Mouse (Mus musculus) thymus, adult 18-20 months (tissue): Measurements from ENCODE around the gene Map3k5.

Source experiments
- DNase-seq, 2 experiments: peaks; one replicate each; pipeline ENCODE4 v3.0.0; 2022; ENCODE audit warnings: mixed read lengths in 2 of 2

Map3k5 gene

DNA sequence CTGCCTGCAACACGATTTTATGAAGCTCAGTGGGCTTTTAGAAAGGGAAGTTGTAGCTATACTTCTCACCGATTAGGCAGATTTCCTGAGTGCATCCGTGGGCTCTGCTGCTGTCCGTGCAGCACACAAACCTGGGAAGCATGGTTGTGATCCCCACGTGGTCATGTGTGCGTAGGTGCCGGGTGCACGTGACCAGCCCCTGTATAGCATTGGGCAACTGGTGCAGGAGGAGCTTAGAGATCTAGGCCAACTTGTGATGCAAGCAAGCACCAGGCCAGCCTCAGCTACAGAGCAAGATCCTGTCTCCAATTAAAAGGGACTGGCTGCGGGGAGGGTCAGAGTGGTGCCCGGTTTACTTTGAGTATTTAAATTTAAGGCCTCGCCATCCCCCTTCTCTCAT lies 232.5 kb downstream of the Map3k5 start:
- no peak for DNase-seq

DNA sequence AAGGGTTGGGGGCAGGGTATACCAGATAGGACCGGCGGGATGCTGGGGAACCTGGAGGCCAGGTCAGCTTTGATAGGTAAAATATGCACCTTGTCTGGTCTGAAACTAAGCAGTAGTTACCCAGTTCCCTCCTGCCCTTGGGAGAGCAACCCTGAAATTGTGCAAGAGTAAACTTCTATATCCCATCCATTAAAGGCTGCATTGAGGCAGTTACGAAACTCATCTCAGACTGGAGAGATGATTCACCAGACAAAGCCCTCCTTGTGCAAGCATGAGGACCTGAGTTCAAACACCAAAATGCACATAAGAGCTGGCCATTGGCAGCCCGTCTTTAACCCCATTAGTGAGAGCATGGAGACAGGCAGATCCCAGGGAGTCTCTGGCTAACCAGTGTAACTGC lies 233.2 kb downstream of the Map3k5 start:
- DNase-seq, result no peak

DNA sequence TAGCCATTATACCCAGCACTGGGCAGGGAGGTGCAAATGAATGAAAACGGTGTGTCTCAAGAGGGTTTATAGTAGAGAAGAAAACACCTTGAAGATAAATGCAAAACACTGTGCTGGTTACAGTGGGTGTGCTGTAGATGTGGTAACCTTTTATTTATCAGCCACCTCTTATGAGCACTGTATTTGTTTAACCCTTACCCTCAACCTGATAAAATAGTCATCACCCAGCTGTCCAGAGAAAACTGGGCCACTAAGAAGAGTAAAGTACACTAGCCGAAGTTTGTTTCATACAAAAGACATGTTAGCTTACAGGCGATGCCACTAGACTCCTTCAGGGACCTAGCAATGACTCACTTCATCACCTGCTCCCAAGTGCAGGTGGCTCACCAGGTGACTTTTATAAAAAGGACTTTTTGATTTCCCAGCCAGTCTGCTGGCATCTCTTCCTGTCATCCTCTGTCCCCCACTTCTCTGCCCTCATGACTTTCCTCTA lies 235.0 kb downstream of the Map3k5 start:
- no peak for DNase-seq

DNA sequence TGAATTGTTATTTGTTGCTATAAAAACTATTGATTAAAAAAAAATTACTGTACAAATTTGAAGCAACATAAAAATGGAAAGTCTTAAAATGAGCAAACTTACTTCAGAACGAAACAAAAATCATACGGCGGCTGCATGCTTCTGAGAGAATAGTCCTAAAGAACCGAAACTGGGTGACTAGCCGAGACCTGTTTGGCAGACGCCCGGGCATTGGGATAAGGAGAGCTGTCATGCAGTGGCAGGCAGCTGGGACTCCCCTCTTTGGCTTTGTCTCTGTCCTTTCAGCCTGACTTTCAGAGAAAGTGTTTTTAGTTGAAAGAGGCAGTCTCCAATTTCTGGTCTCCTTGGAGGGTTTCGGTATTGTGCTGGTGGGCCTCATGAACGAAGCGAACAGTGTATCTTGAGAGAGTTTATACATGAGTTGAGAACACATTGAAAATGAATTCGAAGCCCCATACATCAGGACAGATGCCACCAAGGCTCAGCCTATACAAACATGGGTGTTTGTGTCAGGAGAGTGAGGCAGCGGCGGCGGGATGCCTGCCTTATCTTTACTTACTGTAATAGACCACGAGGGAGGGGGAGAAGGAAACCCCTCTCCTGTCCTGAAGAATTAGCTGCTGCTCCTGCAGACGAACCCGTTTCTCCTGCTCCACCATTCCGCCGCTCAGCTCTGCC lies 235.8 kb downstream of the Map3k5 start:
- no peak for DNase-seq

DNA sequence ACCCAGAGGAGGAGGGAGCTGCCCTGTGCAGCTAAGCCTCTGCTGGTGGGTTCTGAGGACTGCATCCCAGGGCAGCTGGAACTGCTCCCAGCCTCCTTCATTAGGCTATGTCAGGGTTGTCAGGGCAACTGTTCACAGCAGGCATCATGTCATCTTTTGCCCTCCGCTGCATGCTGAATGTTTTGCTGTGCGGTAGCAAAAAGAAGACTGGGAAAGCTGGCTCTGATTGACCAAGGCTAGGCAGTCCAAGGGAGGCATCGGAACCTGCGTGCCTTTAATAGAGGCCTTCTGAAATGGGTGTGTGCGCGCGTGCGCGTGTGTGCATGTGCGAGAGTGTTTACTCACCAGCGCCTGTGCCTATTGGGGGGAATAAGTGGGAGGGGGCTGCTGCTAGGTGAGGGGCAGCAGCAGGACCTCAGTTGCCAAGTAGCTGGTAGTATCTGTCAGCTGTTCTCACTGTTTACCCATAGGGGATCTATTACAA lies 236.4 kb downstream of the Map3k5 start:
- DNase-seq, result no peak

DNA sequence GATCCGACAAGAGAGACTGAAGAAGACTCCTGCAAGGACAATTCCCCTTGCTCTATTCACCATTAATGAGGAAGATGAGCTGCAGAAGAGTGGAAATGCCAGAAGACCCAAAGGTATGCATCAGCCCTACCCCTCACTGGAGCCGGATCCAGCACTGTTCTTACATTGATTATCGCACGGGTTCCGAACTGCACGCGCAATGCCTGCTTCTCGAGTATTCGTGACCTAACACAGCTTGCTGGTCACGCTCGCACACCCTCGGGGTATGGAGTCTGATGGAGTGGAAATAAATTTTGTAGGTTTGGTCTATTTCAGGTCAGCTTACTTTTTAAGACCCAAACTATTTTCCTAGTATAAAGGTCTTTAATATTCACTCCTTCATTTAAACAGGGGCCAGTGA lies 236.9 kb downstream of the Map3k5 start:
- no peak for DNase-seq

DNA sequence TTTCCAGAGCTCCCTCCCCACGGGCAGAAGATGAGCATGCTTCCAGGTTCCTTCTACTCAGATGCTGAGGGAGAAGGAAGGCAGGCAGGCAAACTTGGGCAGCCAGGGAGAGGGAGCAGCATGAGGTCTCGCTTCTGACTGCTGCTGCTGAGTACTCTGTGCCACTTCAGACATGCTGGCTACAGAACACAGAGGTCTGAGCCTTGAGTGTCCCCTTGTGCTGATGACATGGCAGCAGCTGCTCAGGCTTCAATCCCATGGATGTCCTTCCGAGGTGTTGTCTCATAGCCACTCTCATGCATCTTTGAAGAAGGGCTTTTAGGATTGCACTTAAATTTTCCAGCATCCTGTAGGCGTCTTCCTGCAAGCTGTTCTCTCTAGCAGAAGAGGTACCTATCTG lies 237.5 kb downstream of the Map3k5 start:
- DNase-seq, result no peak

DNA sequence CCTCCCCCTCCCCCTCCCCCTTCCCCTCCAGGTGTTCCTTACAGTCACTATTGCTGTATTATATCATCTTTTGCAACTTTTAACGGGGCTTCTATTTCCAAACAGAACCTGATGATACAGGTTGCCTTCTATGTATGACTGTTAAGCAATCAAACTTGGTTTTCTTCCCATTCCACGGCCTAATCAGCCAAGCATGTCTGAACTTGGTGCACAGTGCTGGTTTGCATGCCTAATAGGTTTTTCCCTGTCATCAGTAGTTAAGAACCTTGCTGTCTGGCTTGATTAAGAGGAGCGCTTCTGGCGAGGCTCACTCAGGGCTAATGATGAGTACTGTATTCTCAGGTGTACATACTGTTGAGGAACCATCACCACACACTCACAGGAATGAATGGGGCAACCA lies 239.5 kb downstream of the Map3k5 start:
- no peak for DNase-seq

DNA sequence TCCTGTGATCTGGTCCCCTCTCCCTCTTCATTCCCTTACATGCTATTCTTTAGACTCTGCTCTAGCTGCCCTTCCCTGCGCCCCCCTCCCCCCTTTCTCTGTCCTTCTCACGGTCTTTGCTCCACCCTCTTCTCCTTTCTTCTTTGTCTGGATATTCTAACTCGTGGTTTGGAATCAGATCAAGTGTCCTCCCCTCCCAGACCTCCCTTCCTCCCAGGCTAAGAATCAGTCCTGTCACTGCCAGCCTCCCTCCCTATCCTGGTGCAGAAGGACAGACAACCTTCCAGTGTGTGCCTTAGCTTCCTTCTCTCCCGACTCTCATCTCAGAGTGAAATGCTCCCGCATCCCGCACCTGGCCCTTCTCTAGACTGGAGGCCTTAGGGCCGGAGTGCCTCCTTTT lies 241.8 kb downstream of the Map3k5 start:
- DNase-seq, result no peak

DNA sequence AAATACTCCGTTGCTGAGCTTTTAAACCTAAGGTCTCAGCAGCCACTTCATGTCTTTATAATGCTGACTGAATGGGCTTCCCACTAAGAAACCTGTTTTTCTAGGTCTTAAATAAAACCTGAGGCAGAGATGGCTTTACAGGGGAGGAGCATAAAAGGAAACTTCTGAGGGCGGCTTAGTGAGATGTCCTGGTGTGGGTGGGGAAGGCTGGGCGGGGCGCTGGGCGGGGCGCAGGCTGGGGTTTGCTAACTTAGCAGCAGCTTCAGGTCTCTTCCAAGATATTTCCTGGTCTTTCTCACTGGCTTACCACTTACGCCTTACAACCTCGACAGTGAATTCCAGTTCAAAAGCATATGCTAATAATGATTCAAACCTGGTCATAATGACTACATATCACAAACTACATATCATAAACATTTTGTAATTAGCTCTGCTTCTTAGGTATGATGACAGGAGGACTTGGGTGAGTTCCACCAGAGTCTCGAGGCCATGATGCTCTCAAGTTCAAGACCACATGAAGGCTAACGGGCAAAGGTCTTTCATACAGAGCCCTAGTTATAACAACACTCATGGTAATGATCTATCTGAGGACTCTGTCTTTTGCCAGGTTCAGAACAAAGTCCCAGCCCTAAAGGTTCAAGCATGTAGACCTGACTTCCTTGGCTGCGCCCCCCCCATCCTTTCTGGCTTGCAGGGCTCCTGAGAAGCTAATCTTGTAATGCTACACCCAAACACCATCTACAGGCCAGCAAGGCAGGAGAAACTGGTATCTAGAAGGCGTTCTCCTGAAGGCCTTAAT lies 244.7 kb downstream of the Map3k5 start:
- DNase-seq, result no peak

DNA sequence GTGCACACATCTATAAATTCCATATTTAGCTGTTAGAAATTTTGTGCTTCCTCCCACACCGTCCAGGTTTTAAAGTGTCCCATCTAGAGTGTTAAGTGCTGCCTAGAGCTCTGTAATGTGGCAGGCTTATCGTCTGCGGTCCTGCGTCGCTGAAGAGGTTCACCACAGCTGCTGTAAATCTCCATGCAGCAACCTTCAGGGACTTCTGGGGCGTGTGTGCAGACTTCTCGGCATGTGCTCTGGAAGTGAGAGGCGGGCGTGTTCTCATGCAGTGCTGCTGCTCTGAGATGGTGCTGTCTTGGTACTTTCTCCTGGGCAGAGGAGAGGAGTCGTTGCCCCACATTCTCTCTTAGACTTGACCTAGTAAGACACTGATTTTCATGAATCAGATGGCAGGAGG lies 246.9 kb downstream of the Map3k5 start:
- DNase-seq, result no peak

DNA sequence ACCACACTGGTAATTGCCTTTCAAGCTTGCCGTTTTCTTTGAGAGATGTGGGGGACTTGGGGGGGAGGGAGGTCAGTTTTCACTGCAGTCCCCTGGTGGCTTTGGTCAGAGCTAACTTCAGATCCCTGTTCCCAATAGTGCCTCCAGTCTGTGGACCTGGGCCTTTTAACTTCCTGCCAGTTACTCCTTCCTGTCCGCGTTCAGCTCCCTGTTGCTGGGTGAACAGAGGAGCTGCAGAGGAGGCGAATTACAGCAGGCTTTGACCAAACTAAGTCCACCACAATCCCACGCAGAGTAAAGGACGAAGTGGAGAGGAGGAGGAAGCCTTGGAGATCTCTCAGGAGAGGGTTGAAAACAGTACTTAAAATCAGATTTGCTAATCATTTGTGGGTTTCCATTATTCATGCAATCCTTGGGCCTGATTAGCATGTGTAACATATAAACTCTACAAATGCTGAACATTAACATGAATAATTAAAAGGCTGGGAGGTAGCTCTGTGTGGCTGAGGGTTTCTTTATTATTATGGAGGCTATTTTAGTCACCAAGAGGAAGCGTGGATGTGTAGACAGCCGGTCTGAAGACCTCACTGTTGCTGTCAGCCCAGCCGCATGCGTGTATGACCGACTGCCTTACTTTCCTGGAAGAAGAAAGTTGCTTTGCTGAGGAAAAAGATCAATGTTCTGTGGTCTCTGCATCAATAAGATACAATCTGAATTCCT lies 247.6 kb downstream of the Map3k5 start:
- no peak for DNase-seq

DNA sequence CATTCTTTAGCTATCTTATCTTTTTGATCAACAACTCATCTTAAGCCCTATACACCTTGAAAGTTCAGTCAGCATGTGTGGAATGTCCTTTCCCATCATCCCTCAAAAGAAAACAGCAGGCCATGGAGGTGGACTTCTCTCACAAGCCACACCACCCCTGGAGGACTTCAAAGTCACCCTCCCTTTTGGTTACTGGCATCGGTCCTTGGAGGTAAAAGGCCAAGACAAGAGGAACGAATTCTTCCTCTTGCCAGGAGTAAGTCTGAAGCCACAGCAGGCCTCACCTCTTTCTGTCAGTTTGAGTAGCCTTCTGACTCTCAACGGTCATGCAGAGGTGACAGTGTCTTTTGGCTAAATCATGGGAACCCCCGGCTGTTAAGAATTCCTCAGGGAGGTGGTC lies 250.1 kb downstream of the Map3k5 start:
- no peak for DNase-seq

DNA sequence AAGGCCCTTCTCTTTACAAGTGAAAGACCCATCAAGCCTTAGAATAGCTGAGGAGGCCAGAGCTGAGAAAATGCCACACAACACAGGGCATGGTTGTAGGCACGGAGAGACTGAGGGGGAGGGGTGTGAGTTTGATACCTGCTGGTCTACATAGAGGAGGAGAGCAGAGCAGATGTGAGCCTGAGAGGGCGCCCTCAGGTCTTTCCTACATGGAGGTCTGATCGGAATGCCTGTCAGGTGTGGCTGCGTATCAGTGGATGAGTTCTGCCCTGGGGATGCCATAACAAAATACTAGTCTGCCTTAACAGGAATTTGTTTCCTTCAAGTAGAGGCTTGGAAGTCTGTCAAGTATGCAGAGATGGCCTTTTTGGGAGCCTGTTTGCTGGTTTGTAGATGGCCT lies 251.0 kb downstream of the Map3k5 start:
- DNase-seq, result no peak

DNA sequence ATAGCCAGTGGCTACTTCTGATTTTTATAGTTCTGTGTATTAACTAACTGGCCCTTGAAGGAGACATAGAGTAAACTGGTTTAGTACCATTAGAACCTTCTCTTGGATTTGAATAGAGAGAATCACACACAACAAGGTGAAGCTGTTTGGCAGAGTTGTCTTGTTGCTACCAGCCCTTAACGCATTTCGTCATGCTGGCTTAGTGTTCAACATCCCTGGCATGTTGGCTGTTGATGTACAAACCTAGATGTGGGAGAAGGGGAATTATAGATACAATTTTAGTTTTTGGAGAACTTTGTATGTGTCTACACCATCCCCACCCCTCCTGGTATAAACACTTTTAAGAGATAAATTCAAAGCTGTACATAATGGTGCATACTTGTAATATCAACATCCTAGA lies 251.5 kb downstream of the Map3k5 start:
- DNase-seq, result no peak

DNA sequence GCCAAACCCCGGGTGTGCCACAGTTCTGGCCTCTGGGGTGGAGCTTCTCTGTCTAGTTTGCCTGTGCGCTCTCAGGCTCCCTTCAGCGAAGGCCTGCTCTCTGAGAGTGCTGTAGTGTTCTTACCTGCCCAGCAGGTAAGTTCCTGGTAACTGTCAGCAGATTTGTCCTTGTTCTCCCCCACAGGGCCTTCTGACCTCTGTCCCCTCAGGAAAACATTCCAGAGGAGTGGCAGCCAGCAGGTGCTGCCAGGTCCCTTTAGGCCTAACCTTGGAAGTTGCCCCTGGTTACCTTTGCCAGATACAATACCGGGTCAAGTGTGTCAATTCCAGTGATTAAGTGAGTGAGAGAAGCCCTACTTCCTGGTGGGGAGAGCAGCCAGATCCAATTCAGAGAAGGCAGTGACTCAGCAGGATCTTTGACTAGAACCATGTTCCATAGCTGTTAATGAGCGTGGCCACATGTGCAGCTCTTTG lies 252.6 kb downstream of the Map3k5 start:
- DNase-seq, result no peak

DNA sequence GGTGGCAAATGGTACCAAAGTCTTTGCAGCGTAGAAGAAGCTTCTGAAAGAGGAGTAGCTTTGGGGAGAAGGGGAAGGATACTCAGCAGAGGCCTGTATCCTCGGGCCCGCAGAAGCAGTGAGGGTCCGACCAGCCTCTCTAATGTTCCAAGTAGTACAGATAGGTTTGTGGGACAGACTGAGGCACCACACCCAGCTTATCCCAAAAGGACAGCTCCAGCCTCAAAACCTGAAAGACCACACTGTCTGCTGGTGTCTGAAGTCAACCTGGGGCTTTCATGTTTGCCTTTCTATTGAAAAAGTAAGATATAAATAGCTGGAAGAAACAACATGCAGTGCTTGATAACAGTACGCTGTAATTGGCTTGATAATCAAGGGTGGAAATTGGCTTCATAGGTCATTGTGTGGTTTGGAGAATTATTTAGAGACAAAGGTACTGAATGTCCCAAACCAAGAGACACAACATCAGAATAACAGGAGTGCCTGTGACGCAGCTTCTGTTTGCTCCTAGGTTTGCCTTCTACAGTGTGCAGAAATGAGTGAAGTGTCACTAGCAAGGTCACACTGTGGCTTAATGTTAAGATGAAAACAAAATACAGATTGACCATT lies 256.0 kb downstream of the Map3k5 start:
- no peak for DNase-seq
